Mouse (Mus musculus) inflammation-experienced regulatory T-cells, adult 6 months (primary cell): ENCODE measurements around the gene Ifi44. TPM values are rescaled to one million over a fixed set of nuclear protein-coding genes. Genes with fewer than 3 reads are reported as not detected.

Source experiments
- ATAC-seq: one replicate; pipeline ENCODE4 v1.8.0; 2017
- polyA plus RNA-seq, 3 experiments: library from polyadenylated mRNA; unstranded; fragments of 100-300 nt; shearing (Covaris generic); gene quantifications; one replicate each; pipeline ENCODE4 v1.2.1; 2017

Ifi44 gene
- 1 to 10 TPM; 3.3 to 9.2 (median 3.6) TPM for polyA plus RNA-seq

DNA sequence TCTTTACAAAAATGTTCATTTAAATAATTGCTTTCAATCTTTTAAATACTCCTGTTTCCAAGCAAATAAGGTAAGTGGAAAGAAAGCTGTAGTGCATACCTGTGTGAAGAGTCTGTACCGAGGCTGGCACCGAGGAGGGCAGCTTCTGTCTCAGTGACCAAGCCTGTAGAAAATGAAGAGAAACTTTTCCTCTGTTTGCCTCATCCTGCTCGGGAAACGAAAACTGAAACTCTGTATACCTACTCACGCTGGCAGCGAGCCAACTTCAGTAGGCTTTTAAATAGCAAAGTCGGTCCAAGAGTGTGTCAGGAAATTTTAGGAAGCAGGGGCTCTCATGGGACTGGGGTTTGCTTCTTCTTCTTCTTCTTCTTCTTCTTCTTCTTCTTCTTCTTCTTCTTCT is at the start of gene Ifi44:
Gene Ifi44 (minus strand): TSS at position 224 of the 400 bp plus-strand sequence.
- peak; percentile 38 for ATAC-seq

DNA sequence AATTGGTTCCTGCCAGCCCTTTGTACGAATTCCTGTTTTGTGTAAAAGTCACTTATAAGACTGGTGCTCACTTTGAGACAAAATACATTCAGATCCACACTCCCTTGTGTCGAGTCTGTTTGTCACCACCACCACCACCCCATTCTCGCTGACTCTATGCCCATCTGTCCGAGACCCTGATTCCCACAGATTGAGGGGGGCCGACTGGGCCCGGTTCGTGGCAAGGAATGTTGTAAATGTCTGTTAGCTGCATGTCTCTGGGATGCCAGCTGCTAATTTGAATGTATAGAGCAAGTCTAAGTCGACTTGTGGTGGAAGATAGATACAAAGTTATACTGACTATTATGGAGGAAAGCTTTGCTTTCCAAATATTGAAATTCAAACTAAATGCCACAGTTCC is 38.9 kb upstream of the Ifi44 start:
- ATAC-seq = no peak

DNA sequence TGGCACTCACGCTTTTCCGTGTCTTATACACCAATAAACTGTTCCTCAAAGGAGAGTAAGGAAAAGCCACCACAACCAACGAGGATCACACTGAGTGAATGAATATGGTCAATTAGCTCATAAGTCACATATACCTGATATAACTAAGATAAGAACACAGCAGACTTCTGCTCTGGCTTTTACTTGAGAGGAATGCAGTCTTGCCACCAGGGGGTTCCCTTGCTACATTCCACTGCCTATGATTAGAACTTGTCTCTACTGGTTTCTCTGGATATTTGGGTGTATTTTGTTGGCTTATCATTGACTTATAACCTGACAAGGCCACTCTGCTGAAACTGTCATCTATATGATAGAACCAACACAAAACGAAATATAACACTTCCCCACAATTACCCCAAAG is 25.3 kb upstream of the Ifi44 start:
- ATAC-seq = no peak

DNA sequence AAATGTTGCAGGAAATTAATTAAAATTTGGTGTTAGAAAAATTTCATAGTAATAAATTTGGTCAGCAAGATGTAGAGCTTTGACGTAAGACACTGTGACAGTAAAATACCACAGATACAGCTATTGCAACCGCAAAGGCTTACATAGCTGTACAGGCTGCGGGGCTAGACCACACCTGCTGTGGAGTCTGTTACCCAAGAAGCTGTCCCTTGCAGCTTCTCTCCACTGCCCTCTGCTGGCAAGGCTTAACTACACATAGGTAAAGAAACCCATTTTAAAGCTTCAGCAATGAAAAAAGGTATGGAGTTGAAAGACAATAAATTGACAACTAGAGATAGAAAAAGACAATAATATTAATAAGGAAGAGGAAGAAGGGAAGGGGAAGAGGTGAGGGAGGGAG is 21.3 kb upstream of the Ifi44 start:
- peak; percentile 63 for ATAC-seq

DNA sequence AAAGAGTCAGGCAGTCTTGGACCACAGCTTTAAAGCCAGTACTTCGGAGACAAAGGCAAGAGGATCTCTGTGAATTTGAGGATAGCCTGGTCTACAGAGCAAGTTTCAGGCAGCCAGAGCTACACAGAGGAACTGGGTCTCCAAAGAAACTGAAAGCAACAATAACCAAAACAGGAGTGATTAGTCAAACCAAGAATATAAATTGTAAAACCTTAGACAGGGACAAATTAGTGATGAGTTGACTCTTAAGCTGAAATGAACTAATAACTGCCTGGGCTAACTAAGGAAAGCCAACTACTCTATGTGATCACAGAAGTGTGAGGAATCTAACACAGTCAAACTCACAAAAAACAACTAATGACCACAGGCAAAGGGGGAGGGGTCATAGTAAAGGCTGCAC is 1.2 kb downstream of the Ifi44 start:
- no peak for ATAC-seq

DNA sequence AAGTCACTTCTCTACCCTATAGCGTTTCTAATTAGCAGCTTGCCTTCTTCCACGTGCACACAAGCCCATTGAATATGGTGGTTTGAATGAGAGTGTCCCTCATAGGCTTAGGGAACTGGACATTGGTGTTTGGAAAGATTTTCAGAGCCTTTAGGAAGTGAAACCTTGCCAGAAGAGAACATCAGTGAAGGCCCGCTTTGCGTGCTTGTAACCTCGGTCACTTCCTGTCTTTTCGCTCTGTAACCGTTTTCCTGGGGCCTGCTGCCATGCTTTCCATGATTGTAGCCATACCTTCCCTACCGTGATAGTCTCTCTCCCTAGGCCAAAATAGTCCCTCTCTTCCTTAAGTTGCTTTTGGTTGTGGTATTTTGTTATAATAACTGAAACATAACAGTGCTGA is 3.7 kb downstream of the Ifi44 start:
- no peak for ATAC-seq

DNA sequence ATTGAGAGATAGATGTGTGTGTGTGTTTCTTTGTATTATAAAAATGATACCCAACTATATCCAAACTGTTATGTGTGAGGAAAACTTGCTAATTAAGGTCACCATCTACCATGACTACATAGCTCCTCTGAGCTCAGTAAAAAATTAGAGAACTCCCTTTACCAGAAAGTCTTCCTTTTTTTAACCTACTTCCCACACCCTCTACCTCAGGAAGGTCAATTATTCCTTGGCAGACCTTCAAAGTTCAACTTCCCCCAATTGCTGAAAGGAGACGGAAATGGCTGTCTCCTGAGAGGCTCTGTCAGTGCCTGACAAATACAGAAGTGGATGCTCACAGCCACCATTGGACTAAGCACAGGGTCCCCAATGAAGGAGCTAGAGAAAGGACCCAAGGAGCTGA is 7.5 kb downstream of the Ifi44 start:
- ATAC-seq = no peak

DNA sequence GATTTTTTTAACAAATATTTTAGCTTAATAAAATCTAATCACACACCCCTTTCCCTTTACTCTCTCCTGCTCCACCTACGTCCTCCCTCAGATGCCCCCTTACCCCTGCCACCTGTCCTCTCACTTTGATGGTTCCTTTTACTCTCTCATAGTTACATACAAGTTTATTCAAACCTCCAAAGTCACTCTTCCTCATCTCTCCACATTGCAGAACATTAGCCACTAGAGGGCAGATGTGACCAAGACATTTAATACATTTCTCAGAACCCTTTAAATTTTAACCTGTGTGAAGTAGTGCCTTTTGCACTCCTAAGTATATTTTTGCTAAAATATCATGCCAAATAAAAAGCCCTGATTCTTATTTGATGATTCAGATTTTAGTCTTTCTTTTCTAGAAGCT is 33.5 kb downstream of the Ifi44 start:
- peak; percentile 50 for ATAC-seq

DNA sequence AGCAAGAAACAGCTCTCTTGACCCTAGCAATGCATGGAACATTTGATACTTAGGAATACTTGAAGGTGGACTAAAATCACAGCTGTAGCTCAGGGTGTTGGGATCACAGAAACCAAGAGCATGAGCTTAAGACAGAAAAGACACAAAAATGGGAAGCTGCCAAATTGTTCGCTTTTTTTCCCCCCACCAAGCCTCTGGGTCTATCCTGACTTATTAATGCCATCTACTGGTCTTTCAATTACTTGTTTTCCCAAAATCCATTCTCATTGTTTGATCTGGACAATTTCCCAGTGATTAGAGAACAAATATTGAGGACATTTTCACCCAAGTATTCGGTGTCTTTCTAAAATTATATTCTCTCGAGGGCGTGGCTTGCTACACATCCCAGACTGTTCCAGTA is 42.4 kb downstream of the Ifi44 start:
- no peak for ATAC-seq

Other genes with a start within 250 kb of the Ifi44 start
- 10 to 100 TPM in 1 of 3 experiments, not detected in 2; 11.4 TPM for gene Ifi44l, start 12.9 kb upstream of the Ifi44 start, polyA plus RNA-seq
- not detected for gene Ptgfr, start 87.7 kb upstream of the Ifi44 start, polyA plus RNA-seq